Comparison of ENCODE assay signal across 9 mouse cellular contexts in genomic region chr9:117873172-117873571, GRCm38 (mm10).
DNase-seq lines count a peak whose midpoint lies in the region; ATAC-seq and TF ChIP-seq lines count a peak whose summit lies in the region.
"Had no signal": no experiment of that assay in that cellular context is flagged by ENCODE, and none has a peak within 500 bp of the region (broad histone marks: within the 10 kb centered on the region; RNA-seq: fewer than 3 reads in every experiment).

No protein-coding gene starts in this region.

- TF ChIP-seq CTCF in lung, postnatal 0 days (IDR thresholded peaks at IDR 0.05): no peak
- TF ChIP-seq CTCF in stomach, postnatal 0 days (IDR thresholded peaks at IDR 0.05; ENCODE audit: low read depth): no peak

- no peak for TF ChIP-seq EP300 in lung, postnatal 0 days (IDR thresholded peaks at IDR 0.05)
- TF ChIP-seq EP300 in stomach, postnatal 0 days (optimal IDR thresholded peaks at IDR 0.05): no peak

- H3K9ac ChIP-seq in lung, postnatal 0 days (replicated peaks; ENCODE audit: low read depth): no peak overlapping the region
- H3K9ac ChIP-seq in limb, embryonic 14.5 days (ENCODE audit: low read depth, low read length, severe bottlenecking): peak overlapping the region; percentile 57; the same call in 1 of the 2 replicates
- peak overlapping the region; percentile 47; the same call in 1 of the 2 replicates for H3K9ac ChIP-seq in stomach, postnatal 0 days (ENCODE audit: low read length)

- peak; percentile 11 for DNase-seq in embryo, embryonic 10 days (ENCODE audit: low spot score)
- DNase-seq in embryo, embryonic 10.5 days (ENCODE audit: low spot score): no peak
- DNase-seq in lung, postnatal 0 days (ENCODE audit: low spot score): no peak
- no peak for DNase-seq in lung, adult 18-20 months
- DNase-seq in limb, embryonic 14.5 days (ENCODE audit: low spot score): no peak
- DNase-seq in stomach, postnatal 0 days (ENCODE audit: low spot score): no peak
- DNase-seq in layer of hippocampus, adult 9-11 months: no peak

- peaks cover 5% of the 10 kb centered on the region; the same call in 1 of the 2 replicates for H3K27me3 ChIP-seq in lung, postnatal 0 days (replicated peaks; ENCODE audit: insufficient read depth, low read length)
- peaks cover 23% of the 10 kb centered on the region for H3K27me3 ChIP-seq in limb, embryonic 14.5 days (ENCODE audit: control insufficient read depth, insufficient read depth, low read length)
- H3K27me3 ChIP-seq in stomach, postnatal 0 days (ENCODE audit: control insufficient read depth, insufficient read depth, low read length): peaks cover 3% of the 10 kb centered on the region; the same call in 1 of the 2 replicates

- H3K4me3 ChIP-seq in lung, postnatal 0 days (ENCODE audit: low read depth, low read length): no peak overlapping the region
- H3K4me3 ChIP-seq in limb, embryonic 14.5 days (replicated peaks; ENCODE audit: low read length): peak overlapping the region; percentile 59
- peak overlapping the region; percentile 50 for H3K4me3 ChIP-seq in stomach, postnatal 0 days (ENCODE audit: low read depth, low read length)

- 27% methylated on average over 8 of the region's 8 CpGs for WGBS in lung, postnatal 0 days
- 22% methylated on average over 8 of the region's 8 CpGs for WGBS in limb, embryonic 14.5 days
- 38% methylated on average over 8 of the region's 8 CpGs for WGBS in stomach, postnatal 0 days

- no peak for TF ChIP-seq POLR2A in limb, embryonic 14.5 days (IDR thresholded peaks at IDR 0.05; ENCODE audit: borderline replicate concordance, extremely low read depth, insufficient read depth, insufficient read length)

- peak overlapping the region; percentile 84 for H3K4me2 ChIP-seq in lung, postnatal 0 days (replicated peaks; ENCODE audit: low read depth, low read length)
- H3K4me2 ChIP-seq in limb, embryonic 14.5 days (replicated peaks; ENCODE audit: low read depth, low read length, severe bottlenecking): peak overlapping the region; percentile 99
- H3K4me2 ChIP-seq in stomach, postnatal 0 days (replicated peaks; ENCODE audit: low read depth): peak overlapping the region; percentile 90

- ATAC-seq in lung, postnatal 0 days: 0 out of 2 replicates have a peak, but pooled peaks have one; percentile 3
- no peak for ATAC-seq in limb, embryonic 14.5 days (ENCODE audit: low FRiP score, low read depth)
- ATAC-seq in stomach, postnatal 0 days (ENCODE audit: low FRiP score, low TSS enrichment): no peak
- no peak for ATAC-seq in megakaryocyte progenitor cell, adult 5-6 weeks (replicated peaks; ENCODE audit: poor library complexity)

- H3K9me3 ChIP-seq in lung, postnatal 0 days (ENCODE audit: low read length): no peaks in the 10 kb centered on the region
- H3K9me3 ChIP-seq in limb, embryonic 14.5 days (ENCODE audit: control insufficient read depth, low read length): no peaks in the 10 kb centered on the region
- no peaks in the 10 kb centered on the region for H3K9me3 ChIP-seq in stomach, postnatal 0 days (ENCODE audit: control insufficient read depth, low read length)

- H3K27ac ChIP-seq in lung, postnatal 0 days (ENCODE audit: low read length): no peak overlapping the region
- no peak overlapping the region for H3K27ac ChIP-seq in limb, embryonic 14.5 days (replicated peaks; ENCODE audit: low read depth, low read length)
- no peak overlapping the region for H3K27ac ChIP-seq in stomach, postnatal 0 days (replicated peaks)
- H3K27ac ChIP-seq: macrophage had no signal

- H3K36me3 ChIP-seq in lung, postnatal 0 days (ENCODE audit: insufficient read depth, low read length): no peaks in the 10 kb centered on the region
- H3K36me3 ChIP-seq in limb, embryonic 14.5 days (ENCODE audit: control insufficient read depth, insufficient read depth, low read length): no peaks in the 10 kb centered on the region
- no peaks in the 10 kb centered on the region for H3K36me3 ChIP-seq in stomach, postnatal 0 days (ENCODE audit: control insufficient read depth, insufficient read depth, low read length)

- peaks cover 4% of the 10 kb centered on the region; the same call in 1 of the 2 replicates for H3K4me1 ChIP-seq in lung, postnatal 0 days (ENCODE audit: insufficient read depth, low read depth, low read length)
- peaks cover 10% of the 10 kb centered on the region; the same call in 1 of the 2 replicates for H3K4me1 ChIP-seq in limb, embryonic 14.5 days (ENCODE audit: control insufficient read depth, insufficient read depth, low read length)
- H3K4me1 ChIP-seq in stomach, postnatal 0 days (replicated peaks; ENCODE audit: control insufficient read depth, insufficient read depth): no peaks in the 10 kb centered on the region
